Mouse (Mus musculus): ENCODE data around the gene Ptprn2. TPM values are rescaled to one million over a fixed set of nuclear protein-coding genes. Genes with fewer than 3 reads are reported as not detected.
A peak's percentile ranks its signal among the peaks of the same experiment; 100 is the strongest.

Gene Ptprn2
- total and polyA plus RNA-seq, 3 experiments: 0.22 TPM; not detected in 2

DNA sequence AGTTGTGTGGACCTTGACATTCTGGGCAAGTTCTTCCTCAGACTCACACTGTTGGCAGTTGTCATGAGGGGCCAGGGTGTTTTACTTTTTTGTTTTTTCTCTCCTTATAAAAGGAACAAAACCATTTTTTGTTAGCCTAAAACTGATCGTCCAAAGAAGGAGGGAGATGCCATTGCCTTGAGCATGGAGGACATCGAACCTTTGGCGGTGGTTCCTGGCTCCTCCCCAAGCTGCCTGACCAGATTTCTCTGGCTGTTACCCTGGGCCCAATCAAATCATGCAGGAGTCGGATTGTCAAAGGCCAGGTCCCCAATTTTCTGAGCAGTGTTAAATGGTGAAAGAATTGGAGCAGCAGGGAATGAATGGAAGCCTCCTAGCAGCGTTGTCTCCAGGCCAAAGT lies 116.4 kb downstream of the Ptprn2 start:
- Histone ChIP-seq H3K9me3 (replicated peaks) (peaks cover 19% of the 10 kb centered on the region), H3K36me3 (replicated peaks) (no peaks in the 10 kb centered on the region), H3K4me3 (ENCODE audit: low read depth, low read length) (no peak overlapping the region), H3K4me1 (ENCODE audit: insufficient read depth, low read depth, low read length) (no peaks in the 10 kb centered on the region), H3K27me3 (ENCODE audit: insufficient read depth, low read length) (no peaks in the 10 kb centered on the region)
- DNase-seq (ENCODE audit: low spot score) (no peak), ATAC-seq (ENCODE audit: extremely low read depth, insufficient number of reproducible peaks, low FRiP score, poor library complexity, severe bottlenecking) (no peak)
- no peak for TF ChIP-seq GATA1 (IDR thresholded peaks at IDR 0.05; ENCODE audit: borderline replicate concordance, low read length)
- TF ChIP-seq TAL1 (conservative IDR thresholded peaks at IDR 0.05; ENCODE audit: low read depth, low read length): no peak
- TF ChIP-seq POLR2AphosphoS5 (IDR thresholded peaks at IDR 0.05; ENCODE audit: insufficient replicate concordance, low read depth, low read length): no peak
- TF ChIP-seq GATA2 (IDR thresholded peaks at IDR 0.05; ENCODE audit: borderline replicate concordance, low read depth, low read length): no peak

GRCm38 (mm10) chr12:116608598-116608997 lies 123.1 kb downstream of the Ptprn2 start:
- Histone ChIP-seq H3K4me3 (ENCODE audit: low read depth, low read length) (no peak overlapping the region), H3K4me1 (ENCODE audit: insufficient read depth, low read depth, low read length) (no peaks in the 10 kb centered on the region), H3K36me3 (replicated peaks) (no peaks in the 10 kb centered on the region), H3K9me3 (replicated peaks) (peaks cover 12% of the 10 kb centered on the region), H3K27me3 (ENCODE audit: insufficient read depth, low read length) (no peaks in the 10 kb centered on the region)
- TF ChIP-seq POLR2AphosphoS5 (IDR thresholded peaks at IDR 0.05; ENCODE audit: insufficient replicate concordance, low read depth, low read length) (no peak), CTCF (IDR thresholded peaks at IDR 0.05; ENCODE audit: low read depth, low read length) (no peak), TAL1 (conservative IDR thresholded peaks at IDR 0.05; ENCODE audit: low read depth, low read length) (no peak), GATA2 (IDR thresholded peaks at IDR 0.05; ENCODE audit: borderline replicate concordance, low read depth, low read length) (no peak), GATA1 (IDR thresholded peaks at IDR 0.05; ENCODE audit: borderline replicate concordance, low read length) (no peak)
- ATAC-seq (ENCODE audit: extremely low read depth, insufficient number of reproducible peaks, low FRiP score, poor library complexity, severe bottlenecking): no peak
- no peak for DNase-seq (ENCODE audit: low spot score)

DNA sequence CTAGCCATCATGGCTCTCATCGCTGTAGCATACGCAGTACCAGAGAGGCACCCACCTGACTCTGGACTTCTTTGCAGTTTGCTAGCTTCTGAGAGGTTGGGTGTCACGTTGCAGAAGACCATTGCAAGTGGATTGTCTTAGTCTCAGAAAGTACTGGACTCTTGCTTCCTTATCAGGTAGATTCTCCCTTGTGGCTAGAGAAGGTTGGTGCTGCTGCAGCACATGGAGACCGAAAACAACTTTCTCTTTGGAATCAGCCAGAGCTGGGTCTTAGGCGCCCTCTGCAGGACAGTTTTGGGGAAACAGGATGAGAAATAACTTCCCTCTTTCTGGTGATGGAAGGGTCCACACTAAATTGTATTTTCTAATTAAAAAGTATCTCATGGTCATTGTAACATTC lies 134.3 kb downstream of the Ptprn2 start:
- DNase-seq (ENCODE audit: low spot score) (peak; percentile 5), ATAC-seq (ENCODE audit: extremely low read depth, insufficient number of reproducible peaks, low FRiP score, poor library complexity, severe bottlenecking) (peak; percentile 35; the same call in 1 of the 2 replicates)
- Histone ChIP-seq H3K27me3 (ENCODE audit: insufficient read depth, low read length) (no peaks in the 10 kb centered on the region), H3K4me1 (ENCODE audit: insufficient read depth, low read depth, low read length) (no peaks in the 10 kb centered on the region), H3K4me3 (ENCODE audit: low read depth, low read length) (no peak overlapping the region), H3K36me3 (replicated peaks) (no peaks in the 10 kb centered on the region), H3K9me3 (replicated peaks) (peaks cover 6% of the 10 kb centered on the region; the same call in 1 of the 2 replicates)
- TF ChIP-seq GATA1 (IDR thresholded peaks at IDR 0.05; ENCODE audit: borderline replicate concordance, low read length) (no peak), POLR2AphosphoS5 (IDR thresholded peaks at IDR 0.05; ENCODE audit: insufficient replicate concordance, low read depth, low read length) (no peak), CTCF (IDR thresholded peaks at IDR 0.05; ENCODE audit: low read depth, low read length) (no peak), GATA2 (IDR thresholded peaks at IDR 0.05; ENCODE audit: borderline replicate concordance, low read depth, low read length) (no peak), TAL1 (conservative IDR thresholded peaks at IDR 0.05; ENCODE audit: low read depth, low read length) (no peak)

- ATAC-seq (ENCODE audit: extremely low read depth, insufficient number of reproducible peaks, low FRiP score, poor library complexity, severe bottlenecking): no peak
- Histone ChIP-seq H3K27me3 (ENCODE audit: insufficient read depth, low read length) (no peaks in the 10 kb centered on the region), H3K4me1 (ENCODE audit: insufficient read depth, low read depth, low read length) (no peaks in the 10 kb centered on the region), H3K9me3 (replicated peaks) (peaks cover 6% of the 10 kb centered on the region; the same call in 1 of the 2 replicates), H3K36me3 (replicated peaks) (no peaks in the 10 kb centered on the region), H3K4me3 (ENCODE audit: low read depth, low read length) (no peak overlapping the region)
- no peak for DNase-seq (ENCODE audit: low spot score)
- TF ChIP-seq GATA1 (IDR thresholded peaks at IDR 0.05; ENCODE audit: borderline replicate concordance, low read length) (no peak), GATA2 (IDR thresholded peaks at IDR 0.05; ENCODE audit: borderline replicate concordance, low read depth, low read length) (no peak), CTCF (IDR thresholded peaks at IDR 0.05; ENCODE audit: low read depth, low read length) (no peak), POLR2AphosphoS5 (IDR thresholded peaks at IDR 0.05; ENCODE audit: insufficient replicate concordance, low read depth, low read length) (no peak), TAL1 (conservative IDR thresholded peaks at IDR 0.05; ENCODE audit: low read depth, low read length) (no peak)
Observed at GRCm38 (mm10) chr12:116620299-116620698, 134.8 kb downstream of the Ptprn2 start.

GRCm38 (mm10) chr12:116621325-116622040 lies 136.0 kb downstream of the Ptprn2 start:
- DNase-seq (ENCODE audit: low spot score): no peak
- H3K4me1 ChIP-seq (ENCODE audit: insufficient read depth, low read depth, low read length): no peaks in the 10 kb centered on the region

DNA sequence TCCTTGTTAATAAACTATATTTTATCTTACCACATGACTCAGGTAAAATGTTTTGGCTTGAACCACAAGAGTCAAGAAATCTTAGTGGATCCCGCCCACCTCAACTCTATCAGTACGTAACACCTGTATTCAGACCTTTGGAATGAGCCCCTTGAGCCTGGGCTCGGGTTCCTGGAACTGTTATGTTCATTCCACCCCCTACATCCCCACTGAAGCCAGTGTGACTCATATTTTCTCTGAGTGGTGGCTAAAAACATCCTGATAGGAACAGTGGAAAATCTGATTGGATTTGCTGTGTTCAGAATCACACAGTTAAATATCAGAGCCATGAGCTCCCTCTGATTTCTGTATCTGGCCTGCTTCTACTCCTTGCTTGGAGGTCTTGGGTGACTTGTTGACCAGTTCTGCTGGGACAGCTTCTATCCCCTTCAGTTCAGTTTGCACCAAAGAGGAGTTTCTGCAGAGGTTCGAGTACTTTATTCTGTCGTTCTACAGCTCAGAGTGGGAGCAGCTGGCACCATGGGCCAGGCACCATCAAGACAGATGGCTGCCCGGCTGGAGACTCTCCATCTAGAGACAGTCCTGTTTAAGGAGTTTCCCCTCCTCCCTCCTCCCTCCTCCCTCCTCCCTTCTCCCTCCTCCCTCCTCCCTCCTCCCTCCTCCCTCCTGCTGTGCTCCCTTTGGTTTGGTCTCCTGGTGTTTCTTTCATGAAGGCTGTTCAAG lies 137.3 kb downstream of the Ptprn2 start:
- Histone ChIP-seq H3K36me3 (replicated peaks) (no peaks in the 10 kb centered on the region), H3K9me3 (replicated peaks) (peaks cover 14% of the 10 kb centered on the region), H3K4me1 (ENCODE audit: insufficient read depth, low read depth, low read length) (no peaks in the 10 kb centered on the region), H3K4me3 (ENCODE audit: low read depth, low read length) (no peak overlapping the region), H3K27me3 (ENCODE audit: insufficient read depth, low read length) (no peaks in the 10 kb centered on the region)
- TF ChIP-seq CTCF (IDR thresholded peaks at IDR 0.05; ENCODE audit: low read depth, low read length): no peak
- no peak for TF ChIP-seq POLR2AphosphoS5 (IDR thresholded peaks at IDR 0.05; ENCODE audit: insufficient replicate concordance, low read depth, low read length)
- TF ChIP-seq GATA1 (IDR thresholded peaks at IDR 0.05; ENCODE audit: borderline replicate concordance, low read length): no peak
- ATAC-seq (ENCODE audit: extremely low read depth, insufficient number of reproducible peaks, low FRiP score, poor library complexity, severe bottlenecking) (no peak), DNase-seq (ENCODE audit: low spot score) (no peak)

More at GRCm38 (mm10) chr12:116621325-116622040, 136.0 kb downstream of the Ptprn2 start:
- no peak overlapping the region for H3K4me3 ChIP-seq (ENCODE audit: low read depth, low read length)
- TF ChIP-seq POLR2AphosphoS5 (IDR thresholded peaks at IDR 0.05; ENCODE audit: insufficient replicate concordance, low read depth, low read length) (no peak), GATA1 (IDR thresholded peaks at IDR 0.05; ENCODE audit: borderline replicate concordance, low read length) (no peak), GATA2 (IDR thresholded peaks at IDR 0.05; ENCODE audit: borderline replicate concordance, low read depth, low read length) (no peak), TAL1 (conservative IDR thresholded peaks at IDR 0.05; ENCODE audit: low read depth, low read length) (no peak), CTCF (IDR thresholded peaks at IDR 0.05; ENCODE audit: low read depth, low read length) (no peak)
- no peaks in the 10 kb centered on the region for H3K36me3 ChIP-seq (replicated peaks)
- peaks cover 10% of the 10 kb centered on the region for H3K9me3 ChIP-seq (replicated peaks)
- no peak for ATAC-seq (ENCODE audit: extremely low read depth, insufficient number of reproducible peaks, low FRiP score, poor library complexity, severe bottlenecking)
- H3K27me3 ChIP-seq (ENCODE audit: insufficient read depth, low read length): no peaks in the 10 kb centered on the region
